Mouse (Mus musculus) kidney, adult 8-10 months (tissue): ENCODE measurements around the gene P2rx7.
"Not testable (repeated sequence)": the region's sequence is repeated elsewhere in the genome, so short reads cannot be mapped to it uniquely, and the experiment has no call there.

Experiments
- DNase-seq, 2 experiments: peaks; one replicate each; pipeline ENCODE4 v3.0.0; 2022

Gene P2rx7

GRCm38 (mm10) chr5:122647256-122647924 lies 3.7 kb downstream of the P2rx7 start:
- no peak for DNase-seq

GRCm38 (mm10) chr5:122647952-122648374 lies 4.3 kb downstream of the P2rx7 start:
- not testable (repeated sequence) for DNase-seq

- no peak for DNase-seq
Measured at GRCm38 (mm10) chr5:122649264-122649663, 5.6 kb downstream of the P2rx7 start.

- DNase-seq = no peak
Measured at GRCm38 (mm10) chr5:122650100-122650499, 6.4 kb downstream of the P2rx7 start.

- no peak for DNase-seq
Measured at GRCm38 (mm10) chr5:122652506-122652905, 8.8 kb downstream of the P2rx7 start.

GRCm38 (mm10) chr5:122653112-122653445 lies 9.4 kb downstream of the P2rx7 start:
- DNase-seq = no peak

- no peak for DNase-seq
Measured at GRCm38 (mm10) chr5:122653446-122654267, 9.9 kb downstream of the P2rx7 start.

- no peak for DNase-seq
Measured at GRCm38 (mm10) chr5:122654268-122654573, 10.5 kb downstream of the P2rx7 start.

- no peak for DNase-seq
Measured at GRCm38 (mm10) chr5:122656808-122657207, 13.1 kb downstream of the P2rx7 start.

GRCm38 (mm10) chr5:122662501-122662900 lies 18.8 kb downstream of the P2rx7 start:
- peak; percentile 15 to 23 for DNase-seq

GRCm38 (mm10) chr5:122665036-122665435 lies 21.3 kb downstream of the P2rx7 start:
- no peak for DNase-seq

- peak; percentile 13 to 18 for DNase-seq
Measured at GRCm38 (mm10) chr5:122668981-122669897, 25.5 kb downstream of the P2rx7 start.

- DNase-seq = peak in 1 of 2 experiments; percentile 47
Measured at GRCm38 (mm10) chr5:122671641-122672040, 27.9 kb downstream of the P2rx7 start.

GRCm38 (mm10) chr5:122672298-122672697 lies 28.6 kb downstream of the P2rx7 start:
- DNase-seq = no peak

- DNase-seq = no peak
Measured at GRCm38 (mm10) chr5:122676002-122676401, 32.3 kb downstream of the P2rx7 start.

GRCm38 (mm10) chr5:122677983-122678382 lies 34.3 kb downstream of the P2rx7 start:
- DNase-seq = no peak

GRCm38 (mm10) chr5:122679881-122680280 lies 36.2 kb downstream of the P2rx7 start:
- no peak for DNase-seq

GRCm38 (mm10) chr5:122681276-122681675 lies 37.6 kb downstream of the P2rx7 start:
- DNase-seq = no peak

GRCm38 (mm10) chr5:122683926-122684325 lies 40.2 kb downstream of the P2rx7 start:
- DNase-seq = no peak

GRCm38 (mm10) chr5:122687391-122687790 lies 43.7 kb downstream of the P2rx7 start:
- DNase-seq = no peak

- DNase-seq = no peak
Measured at GRCm38 (mm10) chr5:122689153-122689552, 45.4 kb downstream of the P2rx7 start.

- DNase-seq = no peak
Measured at GRCm38 (mm10) chr5:122690486-122690885, 46.8 kb downstream of the P2rx7 start.

- no peak for DNase-seq
Measured at GRCm38 (mm10) chr5:122693431-122694207, 49.9 kb downstream of the P2rx7 start.
